Mouse (Mus musculus): ENCODE measurements around the gene Zfp366. TPM values are rescaled to one million over a fixed set of nuclear protein-coding genes. Genes with fewer than 3 reads are reported as not detected.

The Zfp366 gene
- polyA plus RNA-seq, 1 experiment = not detected

DNA sequence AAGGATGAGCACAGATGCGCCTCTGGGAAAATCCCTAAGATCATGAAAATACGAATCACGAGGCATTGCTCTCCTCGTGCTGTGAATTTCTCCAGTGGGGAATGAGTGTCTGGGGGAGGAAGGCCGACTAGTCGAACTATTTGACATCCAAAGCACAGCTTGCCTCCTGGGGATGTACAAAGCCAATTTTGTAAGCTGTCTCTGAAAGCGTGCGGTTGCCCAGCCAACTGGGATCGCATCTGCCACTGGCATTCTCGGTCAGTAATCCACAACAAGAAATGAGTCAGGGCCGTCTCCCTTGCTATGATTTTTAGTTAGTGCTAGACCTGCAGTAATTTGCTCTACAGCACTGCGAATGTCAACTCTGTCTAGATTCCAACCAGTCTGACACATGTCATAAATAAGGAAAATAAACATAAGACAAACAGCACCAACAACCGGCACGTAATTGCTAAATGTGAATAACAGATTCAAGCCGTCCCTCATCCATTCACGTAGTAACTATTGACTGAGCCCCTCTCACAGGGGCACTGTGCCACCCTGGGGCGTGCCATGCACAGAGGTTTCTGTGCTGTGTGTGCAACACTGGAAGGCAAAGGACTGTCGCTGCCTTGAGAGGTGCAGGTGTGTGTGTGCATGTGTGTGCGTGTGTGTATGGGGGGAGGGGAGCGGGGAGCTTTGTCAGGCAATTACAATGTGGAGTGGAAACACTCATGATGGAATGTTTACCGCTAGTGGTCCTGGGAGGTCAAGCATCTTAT lies 100.0 kb downstream of the Zfp366 start:
- Histone ChIP-seq H3K9me3 (peaks cover 24% of the 10 kb centered on the region), H3K4me3 (replicated peaks) (no peak overlapping the region), H3K27me3 (replicated peaks) (peaks cover 22% of the 10 kb centered on the region), H3K36me3 (replicated peaks; ENCODE audit: low read length) (no peaks in the 10 kb centered on the region), H3K4me1 (no peaks in the 10 kb centered on the region)
- TF ChIP-seq FLI1 (IDR thresholded peaks at IDR 0.05; ENCODE audit: low read length) (no peak), GATA1 (IDR thresholded peaks at IDR 0.05; ENCODE audit: borderline replicate concordance, low read length) (no peak)

DNA sequence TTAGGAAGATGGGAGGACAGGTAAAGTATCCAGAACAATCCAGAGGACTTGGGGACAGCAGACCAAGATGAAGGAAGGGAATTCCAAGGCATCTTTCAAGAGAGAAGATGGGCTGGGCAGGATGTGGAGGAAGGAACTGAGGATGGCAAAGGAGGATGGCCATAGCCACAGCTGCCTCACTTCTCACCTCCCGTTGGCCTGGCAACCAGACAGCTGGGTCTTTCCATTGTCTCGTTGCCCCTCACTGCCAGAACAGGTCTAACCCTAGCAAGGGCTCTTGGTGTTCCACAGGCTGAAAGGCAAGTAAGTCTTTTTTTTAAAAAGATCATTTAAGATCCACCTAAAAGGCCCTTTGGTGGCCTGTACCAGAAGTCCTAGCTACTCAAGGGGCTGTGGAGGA lies 100.6 kb downstream of the Zfp366 start:
- H3K9me3 ChIP-seq = peaks cover 24% of the 10 kb centered on the region
- H3K27me3 ChIP-seq (replicated peaks) = peaks cover 22% of the 10 kb centered on the region
- TF ChIP-seq FLI1 (IDR thresholded peaks at IDR 0.05; ENCODE audit: low read length) = no peak
- TF ChIP-seq GATA1 (IDR thresholded peaks at IDR 0.05; ENCODE audit: borderline replicate concordance, low read length) = no peak
- no peaks in the 10 kb centered on the region for H3K4me1 ChIP-seq
- H3K4me3 ChIP-seq (replicated peaks) = no peak overlapping the region
- H3K36me3 ChIP-seq (replicated peaks; ENCODE audit: low read length) = no peaks in the 10 kb centered on the region

DNA sequence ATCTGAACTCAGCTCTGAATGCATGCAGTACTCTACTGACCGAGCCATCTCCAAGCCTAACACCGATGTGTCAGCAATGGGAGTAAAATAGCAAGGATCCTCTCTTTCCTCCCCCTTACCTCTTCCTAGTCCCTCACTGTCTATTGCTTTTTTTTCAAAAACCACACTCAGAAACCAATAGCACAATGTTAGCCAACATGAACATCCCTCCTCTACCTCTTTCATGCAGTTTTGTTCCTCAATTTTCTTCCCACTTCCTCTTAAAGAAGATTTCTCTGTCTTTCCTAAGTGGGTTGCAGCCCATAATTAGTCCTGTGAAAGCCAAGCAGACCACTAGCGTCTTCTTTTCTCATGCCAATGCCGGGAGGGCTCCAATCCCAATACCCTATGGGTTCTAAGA lies 102.6 kb downstream of the Zfp366 start:
- Histone ChIP-seq H3K9me3 (peaks cover 29% of the 10 kb centered on the region), H3K4me1 (no peaks in the 10 kb centered on the region), H3K4me3 (replicated peaks) (no peak overlapping the region), H3K36me3 (replicated peaks; ENCODE audit: low read length) (no peaks in the 10 kb centered on the region), H3K27me3 (replicated peaks) (peaks cover 19% of the 10 kb centered on the region)
- TF ChIP-seq FLI1 (IDR thresholded peaks at IDR 0.05; ENCODE audit: low read length) = no peak
- no peak for TF ChIP-seq GATA1 (IDR thresholded peaks at IDR 0.05; ENCODE audit: borderline replicate concordance, low read length)

DNA sequence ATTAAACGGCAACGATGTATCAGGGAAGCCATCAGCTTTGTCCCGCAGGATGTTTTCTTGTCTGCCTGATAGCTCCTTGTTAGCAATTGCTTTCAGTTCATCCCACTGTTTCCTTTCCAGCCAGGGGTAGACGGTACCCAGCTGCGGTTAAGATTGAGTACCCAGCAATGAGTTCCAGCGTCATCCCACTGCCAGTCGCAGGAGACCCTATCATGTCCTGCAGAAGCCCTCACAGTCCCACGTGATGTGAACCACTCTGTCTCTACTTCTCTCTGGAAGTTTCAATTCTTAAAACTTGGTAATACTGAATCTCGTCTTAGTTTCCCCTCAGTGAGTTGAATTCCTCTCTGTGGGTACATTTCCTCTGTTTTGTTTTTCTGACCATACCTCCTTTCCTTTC lies 103.2 kb downstream of the Zfp366 start:
- H3K9me3 ChIP-seq = peaks cover 28% of the 10 kb centered on the region
- no peaks in the 10 kb centered on the region for H3K36me3 ChIP-seq (replicated peaks; ENCODE audit: low read length)
- H3K4me3 ChIP-seq (replicated peaks) = no peak overlapping the region
- TF ChIP-seq GATA1 (IDR thresholded peaks at IDR 0.05; ENCODE audit: borderline replicate concordance, low read length) (no peak), FLI1 (IDR thresholded peaks at IDR 0.05; ENCODE audit: low read length) (no peak)
- H3K27me3 ChIP-seq (replicated peaks) = peaks cover 19% of the 10 kb centered on the region
- H3K4me1 ChIP-seq = no peaks in the 10 kb centered on the region

DNA sequence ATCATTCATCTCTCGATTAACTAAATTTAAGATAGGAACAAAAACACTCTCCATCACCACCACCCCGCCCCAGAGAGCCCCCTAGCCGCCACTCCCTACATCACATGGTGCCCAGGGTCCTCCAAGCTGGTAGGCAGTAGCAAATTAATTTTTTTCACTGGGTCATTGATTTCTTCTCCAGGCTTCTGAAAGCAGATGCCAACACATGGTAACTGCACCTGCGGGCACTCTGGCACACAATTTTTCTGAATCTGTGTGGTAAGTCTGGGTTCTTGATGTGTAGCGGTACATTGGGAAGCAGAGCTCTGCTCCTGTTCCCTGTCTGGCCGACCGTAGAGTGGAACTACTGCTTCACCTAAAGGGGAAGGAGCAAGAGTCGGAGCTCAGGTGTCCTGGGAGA lies 106.1 kb downstream of the Zfp366 start:
- Histone ChIP-seq H3K27me3 (replicated peaks) (peaks cover 6% of the 10 kb centered on the region), H3K9me3 (peaks cover 23% of the 10 kb centered on the region), H3K4me3 (replicated peaks) (no peak overlapping the region), H3K4me1 (no peaks in the 10 kb centered on the region), H3K36me3 (replicated peaks; ENCODE audit: low read length) (no peaks in the 10 kb centered on the region)
- TF ChIP-seq GATA1 (IDR thresholded peaks at IDR 0.05; ENCODE audit: borderline replicate concordance, low read length) (no peak), FLI1 (IDR thresholded peaks at IDR 0.05; ENCODE audit: low read length) (no peak)

DNA sequence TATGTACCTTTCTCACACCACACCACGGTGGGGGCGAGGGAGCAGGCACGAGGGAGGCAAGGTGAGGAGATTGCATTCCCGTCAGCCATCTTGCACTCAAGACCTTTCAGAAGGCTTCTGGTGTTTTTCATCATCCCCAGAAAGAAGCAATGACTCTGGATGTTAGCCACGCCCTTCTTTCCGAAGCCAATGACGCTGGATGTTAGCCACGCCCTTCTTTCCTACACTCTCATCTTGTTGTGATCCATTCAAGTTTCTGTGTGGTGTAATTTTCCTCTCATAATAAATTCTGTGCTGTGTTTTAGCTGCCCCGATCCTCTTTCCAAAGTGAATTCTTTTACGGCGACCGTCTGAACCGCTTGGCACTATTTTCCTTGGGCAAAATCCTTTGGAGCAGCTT lies 109.6 kb downstream of the Zfp366 start:
- Histone ChIP-seq H3K9me3 (peaks cover 23% of the 10 kb centered on the region), H3K4me3 (replicated peaks) (no peak overlapping the region), H3K36me3 (replicated peaks; ENCODE audit: low read length) (no peaks in the 10 kb centered on the region), H3K27me3 (replicated peaks) (no peaks in the 10 kb centered on the region), H3K4me1 (0 out of 2 replicates have a peak, but pooled peaks cover under 1% of the 10 kb centered on the region)
- TF ChIP-seq FLI1 (IDR thresholded peaks at IDR 0.05; ENCODE audit: low read length) = no peak
- TF ChIP-seq GATA1 (IDR thresholded peaks at IDR 0.05; ENCODE audit: borderline replicate concordance, low read length) = no peak

DNA sequence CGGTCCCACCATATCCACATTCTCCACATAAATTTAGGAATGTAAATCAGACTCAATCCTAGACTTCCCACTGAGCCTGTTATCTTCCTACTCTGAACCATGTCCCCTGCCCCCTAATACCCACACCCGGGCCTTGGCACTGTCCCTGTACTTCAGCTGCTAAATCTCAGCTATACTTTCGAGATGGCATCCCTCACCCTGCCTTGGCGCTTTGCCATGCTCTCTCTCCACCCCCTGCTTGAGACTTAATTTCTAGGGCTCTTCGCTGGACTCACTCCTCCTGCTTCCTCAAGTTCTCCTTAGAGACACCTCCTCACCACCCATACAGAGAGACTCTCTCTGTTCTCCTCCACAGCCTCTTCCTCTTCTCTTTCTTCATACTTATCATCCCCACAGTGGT lies 115.3 kb downstream of the Zfp366 start:
- Histone ChIP-seq H3K4me1 (peaks cover 5% of the 10 kb centered on the region), H3K4me3 (replicated peaks) (no peak overlapping the region), H3K36me3 (replicated peaks; ENCODE audit: low read length) (no peaks in the 10 kb centered on the region), H3K9me3 (peaks cover 6% of the 10 kb centered on the region), H3K27me3 (replicated peaks) (peaks cover 16% of the 10 kb centered on the region)
- TF ChIP-seq FLI1 (IDR thresholded peaks at IDR 0.05; ENCODE audit: low read length) (no peak), GATA1 (IDR thresholded peaks at IDR 0.05; ENCODE audit: borderline replicate concordance, low read length) (no peak)

Other genes with a start within 250 kb of the Zfp366 start
- gene 1700024P04Rik, start 200.3 kb upstream of the Zfp366 start, polyA plus RNA-seq (2012; ENCODE audit: insufficient read depth, low replicate concordance) = not detected in 2 replicates
- gene Ptcd2, start 159.9 kb downstream of the Zfp366 start, polyA plus RNA-seq (2012; ENCODE audit: insufficient read depth, low replicate concordance) = 3.7 and 8.6 TPM in 2 replicates
- 9.3 TPM in 1 of 2 replicates, not detected in the other for gene Mrps27, start 160.0 kb downstream of the Zfp366 start, polyA plus RNA-seq (2012; ENCODE audit: insufficient read depth, low replicate concordance)